Mouse (Mus musculus): ENCODE results near the gene Cd180. TPM values are rescaled to one million over a fixed set of nuclear protein-coding genes. Genes with fewer than 3 reads are reported as not detected.

The Cd180 gene
- polyA plus RNA-seq, 1 experiment from 2014 or later, result not detected

DNA sequence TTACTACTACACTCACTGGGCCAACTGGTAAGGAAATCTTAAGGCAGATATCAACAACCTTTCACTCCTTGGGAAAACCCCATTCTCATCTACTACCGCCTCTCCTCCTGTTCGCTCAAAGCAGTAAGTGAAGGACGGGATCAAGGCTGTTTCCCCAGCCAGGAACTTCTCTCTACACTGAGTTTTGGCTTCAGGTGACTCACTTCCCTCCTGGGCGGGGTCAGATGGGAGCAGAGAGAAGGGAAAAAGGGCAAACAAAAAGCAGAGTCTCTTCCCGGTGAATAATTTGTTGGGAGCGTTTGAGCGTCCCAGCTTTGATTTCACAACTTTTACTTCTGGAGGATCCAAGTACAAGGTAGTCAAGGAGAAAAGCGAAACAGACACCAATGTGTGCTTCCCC lies 62.7 kb downstream of the Cd180 start:
- ChIA-PET POLR2A (no interaction called here), CTCF (no interaction called here)
- ATAC-seq (no peak), DNase-seq (ENCODE audit: low read depth, low spot score) (no peak)
- no peaks in the 10 kb centered on the region for H3K27me3 ChIP-seq
- in situ Hi-C loops (cut with MboI; ENCODE audit: low pct_unique_long_range_greater_than_20kb), result no loop called here
- TF ChIP-seq CTCF (IDR thresholded peaks at IDR 0.05), result no peak

DNA sequence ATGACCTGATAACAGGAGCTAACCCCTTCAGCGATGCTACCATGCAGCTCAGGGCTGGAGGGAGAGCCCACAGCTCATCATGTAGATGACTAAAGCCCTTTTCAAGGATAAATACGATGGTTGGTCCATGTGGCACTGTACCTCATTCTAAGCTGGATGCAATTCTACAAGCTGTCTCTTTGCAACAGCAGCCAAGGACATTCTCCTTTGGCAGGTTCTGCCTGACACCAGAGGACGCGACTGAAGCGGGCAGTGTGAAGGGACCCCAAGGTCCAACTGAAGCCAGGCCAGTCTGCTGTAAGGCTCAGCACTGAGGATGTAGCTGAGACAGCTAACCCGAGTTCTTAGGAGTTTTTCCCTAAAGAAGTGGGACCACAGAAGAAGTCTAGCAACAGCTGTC lies 64.7 kb downstream of the Cd180 start:
- H3K27me3 ChIP-seq, result no peaks in the 10 kb centered on the region
- in situ Hi-C loops (cut with MboI; ENCODE audit: low pct_unique_long_range_greater_than_20kb), result no loop called here
- TF ChIP-seq CTCF (IDR thresholded peaks at IDR 0.05), result no peak
- DNase-seq (ENCODE audit: low read depth, low spot score), result no peak
- ChIA-PET POLR2A (no interaction called here), CTCF (no interaction called here)
- no peak for ATAC-seq

DNA sequence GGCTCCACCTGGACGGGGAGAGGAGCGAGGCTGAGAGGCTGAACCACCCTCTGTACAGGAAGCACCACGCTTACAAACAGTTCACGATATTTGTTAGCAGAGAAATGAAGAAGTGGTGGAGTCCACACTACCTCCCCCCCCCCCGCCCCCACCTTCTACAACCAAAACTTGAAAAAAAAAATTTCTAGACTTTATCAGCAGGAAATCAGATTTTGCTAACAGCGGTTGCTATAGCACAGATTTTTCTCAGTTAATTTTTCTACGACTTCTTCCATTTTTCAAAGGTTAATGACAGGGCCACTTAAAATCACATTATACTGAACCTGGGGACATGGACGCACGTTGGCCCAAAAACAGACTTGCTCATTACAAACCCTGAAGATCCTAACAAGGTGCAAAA lies 68.1 kb downstream of the Cd180 start:
- TF ChIP-seq CTCF (IDR thresholded peaks at IDR 0.05), result no peak
- ChIA-PET POLR2A (no interaction called here), CTCF (interaction anchor here (1.4 kb wide), 1 partner anchor 14 kb away, joined by 3 read pairs; no protein-coding TSS in a partner anchor)
- ATAC-seq (no peak), DNase-seq (ENCODE audit: low read depth, low spot score) (no peak)
- H3K27me3 ChIP-seq, result no peaks in the 10 kb centered on the region
- in situ Hi-C loops (cut with MboI; ENCODE audit: low pct_unique_long_range_greater_than_20kb), result no loop called here

DNA sequence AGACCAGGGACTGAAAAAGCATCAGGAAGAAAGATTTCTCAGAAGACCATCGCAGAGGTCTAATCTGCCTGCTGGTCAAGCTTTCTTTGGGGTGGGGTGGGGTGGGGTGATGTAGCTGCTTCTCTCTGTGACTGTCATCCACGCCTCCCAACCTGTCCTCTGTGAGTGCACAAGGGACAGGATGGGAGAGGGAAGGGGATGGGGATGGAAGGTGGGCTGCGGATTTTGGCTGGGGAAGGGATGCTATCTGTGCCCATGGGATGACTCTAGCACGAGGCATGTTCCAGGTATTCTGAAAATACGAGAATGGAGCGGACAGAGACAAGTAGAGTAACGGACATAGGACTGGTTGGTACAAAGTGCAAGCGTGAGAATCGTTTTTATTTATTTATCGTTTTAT lies 68.8 kb downstream of the Cd180 start:
- no peak for ATAC-seq
- in situ Hi-C loops (cut with MboI; ENCODE audit: low pct_unique_long_range_greater_than_20kb), result no loop called here
- TF ChIP-seq CTCF (IDR thresholded peaks at IDR 0.05), result no peak
- DNase-seq (ENCODE audit: low read depth, low spot score), result no peak
- POLR2A ChIA-PET, result no interaction called here
- no peaks in the 10 kb centered on the region for H3K27me3 ChIP-seq
- CTCF ChIA-PET, result no interaction called here

DNA sequence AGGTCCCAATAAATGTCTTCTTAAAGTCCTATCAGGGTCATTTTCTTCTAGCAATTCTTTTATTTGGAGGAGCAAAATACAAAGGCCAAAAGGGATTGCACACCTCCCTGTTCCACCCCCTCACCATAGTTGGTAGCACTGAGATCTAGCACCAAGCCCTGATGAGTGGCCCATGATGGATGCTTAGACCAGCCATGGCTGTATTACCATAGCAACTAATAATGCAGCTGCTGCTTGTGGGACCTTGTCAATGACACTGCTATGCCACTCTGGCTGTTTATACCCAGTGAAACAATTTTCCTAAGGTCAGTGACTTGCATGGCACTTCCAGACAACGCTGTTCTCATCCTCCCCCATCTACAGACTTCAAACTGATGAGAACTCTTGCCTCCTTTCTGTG lies 70.9 kb downstream of the Cd180 start:
- ChIA-PET CTCF (interaction anchor here (1.0 to 1.8 kb wide), 2 partner anchors 10 to 357 kb away, joined by 3 to 4 read pairs; no protein-coding TSS in a partner anchor), POLR2A (no interaction called here)
- no peak for DNase-seq (ENCODE audit: low read depth, low spot score)
- TF ChIP-seq CTCF (IDR thresholded peaks at IDR 0.05), result no peak
- in situ Hi-C loops (cut with MboI; ENCODE audit: low pct_unique_long_range_greater_than_20kb), result no loop called here
- H3K27me3 ChIP-seq, result no peaks in the 10 kb centered on the region
- no peak for ATAC-seq

DNA sequence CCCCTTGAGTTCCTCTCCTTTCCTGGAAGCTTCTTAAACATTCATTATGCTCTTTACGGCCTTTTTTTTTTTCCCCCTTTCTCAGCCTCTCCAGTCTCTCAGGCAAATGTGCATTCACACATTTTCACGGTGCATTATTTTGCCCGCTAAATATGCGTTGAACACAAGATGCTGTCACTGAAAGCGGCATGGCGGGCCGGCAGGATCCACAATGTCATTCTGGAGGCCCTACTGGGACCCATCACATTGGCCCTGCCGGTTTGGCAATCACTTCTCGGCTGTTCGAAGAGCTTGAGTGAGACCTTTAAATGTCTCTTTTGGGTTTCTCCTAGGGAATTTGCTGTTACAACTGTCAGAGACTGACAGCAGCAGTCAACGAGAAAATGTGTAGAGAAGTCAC lies 71.9 kb downstream of the Cd180 start:
- in situ Hi-C loops (cut with MboI; ENCODE audit: low pct_unique_long_range_greater_than_20kb), result no loop called here
- DNase-seq (ENCODE audit: low read depth, low spot score), result no peak
- ChIA-PET CTCF (no interaction called here), POLR2A (no interaction called here)
- no peak for TF ChIP-seq CTCF (IDR thresholded peaks at IDR 0.05)
- no peaks in the 10 kb centered on the region for H3K27me3 ChIP-seq
- no peak for ATAC-seq

DNA sequence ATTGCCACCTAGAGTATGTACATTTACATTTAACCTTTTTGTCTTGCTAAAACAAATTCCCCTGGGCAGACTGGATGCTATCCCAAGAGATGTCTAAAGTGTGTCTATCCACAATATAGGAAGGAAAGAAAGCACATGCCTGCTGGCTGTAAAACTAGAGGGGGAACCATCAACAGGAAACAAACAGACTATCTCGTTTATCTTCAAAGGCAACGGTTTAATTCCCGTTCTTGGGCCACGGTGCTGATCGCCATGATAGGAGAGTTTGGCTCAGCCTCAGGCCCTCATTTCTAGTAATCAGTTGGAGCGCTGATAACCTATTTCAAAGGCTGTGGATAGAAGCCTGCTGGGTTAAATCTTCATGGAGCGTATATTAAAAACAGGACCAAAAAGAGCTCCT lies 73.8 kb downstream of the Cd180 start:
- no peak for TF ChIP-seq CTCF (IDR thresholded peaks at IDR 0.05)
- CTCF ChIA-PET, result interaction anchor here (1.4 kb wide), 1 partner anchor 15 kb away, joined by 3 read pairs; no protein-coding TSS in a partner anchor
- POLR2A ChIA-PET, result no interaction called here
- no peak for DNase-seq (ENCODE audit: low read depth, low spot score)
- H3K27me3 ChIP-seq, result no peaks in the 10 kb centered on the region
- in situ Hi-C loops (cut with MboI; ENCODE audit: low pct_unique_long_range_greater_than_20kb), result no loop called here
- ATAC-seq, result no peak

DNA sequence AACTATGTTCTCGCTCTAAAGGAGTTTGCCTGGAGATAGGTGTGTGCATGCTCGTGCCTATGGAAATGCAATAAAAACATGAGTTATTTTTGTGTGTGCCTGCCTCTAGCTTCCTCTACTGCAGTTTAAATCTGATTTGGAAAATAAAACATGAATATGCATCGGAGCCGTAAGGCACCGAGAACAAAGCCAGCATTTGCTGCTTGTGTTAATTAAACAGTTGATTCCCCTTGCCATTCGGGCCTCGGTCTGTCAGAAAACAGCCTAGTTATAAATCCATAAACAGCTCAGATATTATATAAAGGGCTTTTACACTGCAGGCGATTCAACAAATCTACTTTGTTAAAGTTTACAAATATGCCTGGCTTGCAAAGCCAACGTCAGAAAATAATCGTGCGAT lies 75.2 kb downstream of the Cd180 start:
- ChIA-PET POLR2A (no interaction called here), CTCF (no interaction called here)
- ATAC-seq (no peak), DNase-seq (ENCODE audit: low read depth, low spot score) (no peak)
- TF ChIP-seq CTCF (IDR thresholded peaks at IDR 0.05), result no peak
- in situ Hi-C loops (cut with MboI; ENCODE audit: low pct_unique_long_range_greater_than_20kb), result no loop called here
- H3K27me3 ChIP-seq, result no peaks in the 10 kb centered on the region

DNA sequence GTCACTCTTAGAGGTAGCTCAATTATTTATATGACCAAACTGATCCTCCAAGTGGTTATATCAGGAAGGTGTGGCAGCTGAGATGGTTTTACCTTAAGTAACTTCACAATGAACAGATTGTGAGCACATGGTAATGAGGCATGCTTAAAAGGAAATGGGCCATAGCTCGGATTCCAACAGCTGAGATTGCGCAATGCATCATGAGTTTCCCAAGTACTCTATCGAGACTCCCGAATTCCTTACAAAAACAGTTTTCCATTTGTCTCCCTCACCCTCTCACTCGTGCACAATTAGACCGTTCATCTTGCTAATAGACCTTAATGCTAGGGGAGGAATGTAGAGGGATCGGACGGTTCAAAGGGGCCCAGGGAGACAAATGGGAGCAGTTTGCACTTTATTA lies 76.8 kb downstream of the Cd180 start:
- CTCF ChIA-PET, result interaction anchor here (2.7 kb wide), 1 partner anchor 19 kb away, joined by 10 read pairs; no protein-coding TSS in a partner anchor
- no peak for TF ChIP-seq CTCF (IDR thresholded peaks at IDR 0.05)
- in situ Hi-C loops (cut with MboI; ENCODE audit: low pct_unique_long_range_greater_than_20kb), result no loop called here
- H3K27me3 ChIP-seq, result no peaks in the 10 kb centered on the region
- ATAC-seq (no peak), DNase-seq (ENCODE audit: low read depth, low spot score) (no peak)
- POLR2A ChIA-PET, result no interaction called here

DNA sequence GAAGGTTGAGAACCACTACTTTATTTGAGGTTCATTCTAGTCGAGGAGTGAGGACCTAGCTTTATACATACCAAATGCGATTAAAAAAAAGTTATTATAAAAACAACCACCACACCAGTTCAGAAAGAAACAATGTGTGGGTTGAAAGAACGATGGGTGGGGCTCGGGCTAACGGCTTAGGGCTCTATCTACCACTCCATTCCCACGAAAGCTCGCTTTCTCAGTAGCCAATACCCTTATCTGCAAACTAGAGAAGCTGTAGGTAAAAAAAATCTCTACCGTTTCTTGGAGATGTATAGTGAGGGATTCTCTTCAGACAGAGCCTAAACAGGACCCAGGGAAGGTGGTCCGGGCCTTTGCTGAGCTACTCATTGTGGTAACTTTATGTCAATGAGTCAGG lies 79.8 kb downstream of the Cd180 start:
- DNase-seq (ENCODE audit: low read depth, low spot score), result no peak
- TF ChIP-seq CTCF (IDR thresholded peaks at IDR 0.05), result no peak
- in situ Hi-C loops (cut with MboI; ENCODE audit: low pct_unique_long_range_greater_than_20kb), result no loop called here
- POLR2A ChIA-PET, result no interaction called here
- CTCF ChIA-PET, result interaction anchor here (1.1 kb wide), 1 partner anchor 153 kb away, joined by 3 read pairs; no protein-coding TSS in a partner anchor
- no peak for ATAC-seq
- no peaks in the 10 kb centered on the region for H3K27me3 ChIP-seq

DNA sequence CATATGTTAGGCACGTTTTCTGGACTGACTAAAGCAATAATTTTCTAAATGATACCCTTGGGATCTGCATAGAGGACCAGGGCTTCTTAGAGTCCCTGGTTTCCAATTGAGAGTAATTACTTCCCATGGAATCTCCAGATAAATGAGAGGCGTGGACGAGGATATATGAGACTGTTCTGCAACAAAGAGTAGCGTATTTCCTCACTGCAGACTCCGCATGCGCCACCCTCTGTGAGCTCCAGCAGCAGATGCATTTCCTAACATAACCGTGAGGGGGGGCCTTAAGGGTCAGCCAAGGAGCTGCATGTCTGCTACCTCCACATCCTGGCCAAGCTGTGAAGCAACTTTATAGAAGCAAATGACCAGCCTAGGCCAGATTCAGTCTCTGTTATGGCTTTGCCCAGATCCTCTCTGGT lies 81.4 kb downstream of the Cd180 start:
- ChIA-PET CTCF (no interaction called here), POLR2A (no interaction called here)
- DNase-seq (ENCODE audit: low read depth, low spot score), result no peak
- no peaks in the 10 kb centered on the region for H3K27me3 ChIP-seq
- no peak for TF ChIP-seq CTCF (IDR thresholded peaks at IDR 0.05)
- in situ Hi-C loops (cut with MboI; ENCODE audit: low pct_unique_long_range_greater_than_20kb), result no loop called here
- ATAC-seq, result no peak

DNA sequence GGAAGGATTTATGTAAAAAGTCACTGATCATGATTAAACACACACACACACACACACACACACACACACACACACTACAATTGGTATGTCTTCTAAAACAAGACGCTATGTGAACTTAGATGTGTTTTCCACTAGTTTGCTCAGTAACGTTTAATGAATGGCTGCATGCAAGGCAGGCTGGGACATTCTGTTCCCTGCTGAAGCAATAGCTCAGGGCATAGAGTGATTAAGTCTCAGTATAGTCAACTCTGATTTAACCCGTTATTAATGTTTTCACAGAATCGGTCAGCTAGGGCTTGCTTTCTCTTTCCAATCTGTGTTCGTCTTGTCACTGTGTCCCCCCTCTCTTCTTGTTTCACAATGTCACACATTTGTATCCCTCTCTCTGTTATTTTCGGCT lies 82.1 kb downstream of the Cd180 start:
- in situ Hi-C loops (cut with MboI; ENCODE audit: low pct_unique_long_range_greater_than_20kb), result no loop called here
- TF ChIP-seq CTCF (IDR thresholded peaks at IDR 0.05), result no peak
- CTCF ChIA-PET, result no interaction called here

More for the DNA sequence above, 82.1 kb downstream of the Cd180 start:
- no peaks in the 10 kb centered on the region for H3K27me3 ChIP-seq
- POLR2A ChIA-PET, result no interaction called here
- ATAC-seq, result no peak
- DNase-seq (ENCODE audit: low read depth, low spot score), result no peak
